Mouse (Mus musculus): Measurements from ENCODE around the gene Xylb.

DNA sequence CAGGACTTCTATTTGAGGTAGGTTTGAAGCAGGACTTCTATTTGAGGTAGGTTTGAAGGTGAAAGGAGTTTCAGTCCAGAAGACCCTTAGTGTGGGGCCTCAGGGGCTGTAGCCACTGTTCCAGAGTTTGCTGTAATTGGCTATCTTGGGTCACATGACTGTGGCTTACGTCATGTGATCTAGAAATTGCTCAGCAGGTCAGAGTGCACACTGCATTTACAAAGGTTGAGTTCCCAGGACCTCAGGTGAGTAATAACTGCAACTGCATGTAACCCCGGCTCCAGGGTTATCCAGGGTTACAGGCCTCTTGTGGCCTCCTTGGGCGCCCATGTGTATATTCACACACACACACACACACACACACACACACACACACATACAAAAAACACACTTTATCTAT, 11.2 kb downstream of the Xylb start:
- TF ChIP-seq TAL1 (IDR thresholded peaks at IDR 0.05; ENCODE audit: low read length), result no peak
- no peak for TF ChIP-seq GATA1 (IDR thresholded peaks at IDR 0.05; ENCODE audit: low read length)
